Mouse (Mus musculus) layer of hippocampus, adult 8-10 months (tissue): ENCODE data around the gene St6galnac4. TPM values are rescaled to one million over a fixed set of nuclear protein-coding genes. Genes with fewer than 3 reads are reported as not detected.

Experiments used
- DNase-seq, 2 experiments: peaks; one replicate each; pipeline ENCODE4 v3.0.0; 2022; ENCODE audit warnings: low spot score in 2 of 2
- total RNA-seq, 4 experiments: library from RNA; stranded (reverse); gene quantifications; 2 replicates each; pipeline ENCODE4 v1.2.4; 2022

Gene St6galnac4
- total RNA-seq, 4 experiments from 2014 or later = 36.1 to 48.6 (median 40.3) TPM

- peak; percentile 91 to 92 for DNase-seq
These were observed 16.0 kb upstream of the St6galnac4 start, which contains the start of gene Dpm2 for GRCm38 (mm10) chr2:32570698-32571494. Gene Dpm2, plus strand, starts transcription at chr2:32570858.

DNA sequence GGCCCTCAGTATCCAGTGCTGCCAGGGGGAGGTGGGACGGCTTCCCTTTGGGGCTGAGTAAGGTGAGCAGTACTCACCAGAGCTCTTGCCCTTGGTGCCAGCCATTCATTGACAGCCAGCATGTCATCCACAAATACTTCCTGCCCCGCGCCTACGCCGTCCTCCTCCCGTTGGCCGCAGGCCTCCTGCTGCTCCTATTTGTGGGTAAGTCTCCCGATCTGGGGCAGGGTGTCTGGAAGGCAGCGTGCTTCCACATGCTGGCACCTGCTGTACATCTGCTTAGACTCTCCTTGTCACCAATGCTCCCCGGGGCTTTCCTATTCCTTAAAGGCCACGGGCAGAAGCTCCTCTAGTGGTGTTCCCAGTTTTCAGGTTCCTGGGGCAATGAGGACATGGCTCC, 14.7 kb upstream of the St6galnac4 start:
- no peak for DNase-seq

- DNase-seq = no peak
These were observed 12.4 kb upstream of the St6galnac4 start, which contains the start of gene Pip5kl1 for GRCm38 (mm10) chr2:32574497-32574896. Gene Pip5kl1, plus strand, starts transcription at chr2:32574797.

DNA sequence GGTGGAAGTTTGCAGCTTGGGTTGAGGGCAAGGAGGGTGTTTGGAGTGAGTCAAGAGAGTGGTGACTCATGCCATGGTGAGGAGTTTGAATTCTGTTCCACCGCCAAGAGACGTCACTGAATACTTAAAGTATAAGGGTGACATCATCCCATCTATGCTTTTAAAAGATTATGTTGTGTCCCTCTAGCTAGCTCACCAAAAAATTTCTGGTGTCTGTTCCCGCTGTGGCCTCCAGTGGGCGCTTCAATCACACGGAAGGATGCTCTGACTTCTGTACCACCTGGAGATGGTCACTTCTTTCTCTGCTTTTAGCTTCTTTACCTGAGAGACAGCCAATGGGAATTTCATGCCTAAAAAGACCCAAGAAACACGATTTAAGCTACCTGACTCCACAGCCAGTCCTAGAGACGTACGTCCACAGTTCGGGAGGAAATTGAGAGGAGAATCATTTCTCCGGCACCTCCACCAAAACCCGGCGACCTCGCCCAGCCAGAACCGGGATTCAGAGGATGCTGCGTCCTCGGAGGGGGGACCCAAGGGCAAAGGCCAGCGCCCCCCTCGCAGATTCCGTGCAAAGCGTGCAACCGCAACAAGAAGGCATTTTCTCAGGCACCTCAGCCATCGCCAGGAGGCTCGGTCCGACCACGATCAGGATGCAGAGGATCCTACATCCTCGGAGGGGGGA, 11.9 kb upstream of the St6galnac4 start:
- DNase-seq = peak in 1 of 2 experiments; percentile 71

DNA sequence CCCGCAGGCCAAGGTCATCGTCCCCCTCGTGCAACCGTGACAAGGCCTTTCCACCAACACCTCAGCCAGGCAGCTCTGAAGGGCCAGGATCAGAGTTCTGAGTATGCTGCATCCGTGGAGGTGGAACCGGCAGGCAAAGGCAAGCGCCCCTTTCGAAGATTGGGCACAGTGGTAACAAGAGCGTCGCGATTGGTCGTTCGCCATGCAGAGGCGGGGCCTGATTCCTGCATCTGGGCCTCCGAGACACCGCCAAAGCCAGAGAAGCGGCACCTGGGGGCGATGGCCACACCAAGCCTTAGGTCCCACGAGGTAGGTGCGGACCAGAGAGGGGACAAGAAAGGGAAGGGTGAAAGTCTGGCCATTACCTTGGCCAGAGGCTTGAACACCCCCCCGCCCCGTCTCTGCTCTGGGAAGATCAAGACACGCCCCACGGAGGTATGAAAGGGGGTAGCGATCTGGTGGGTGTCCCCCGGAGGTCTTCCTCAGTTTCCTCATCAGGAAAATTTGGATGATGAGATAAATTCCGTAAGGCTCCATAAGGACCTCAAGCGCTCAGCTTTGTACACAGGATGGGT, 11.2 kb upstream of the St6galnac4 start, which contains the start of gene 9430097D07Rik:
9430097D07Rik (minus strand) TSS at position 99 of the 575 bp plus-strand sequence.
- peak in 1 of 2 experiments; percentile 65 for DNase-seq

- DNase-seq = no peak
These were observed 10.4 kb upstream of the St6galnac4 start for GRCm38 (mm10) chr2:32576532-32576931.

DNA sequence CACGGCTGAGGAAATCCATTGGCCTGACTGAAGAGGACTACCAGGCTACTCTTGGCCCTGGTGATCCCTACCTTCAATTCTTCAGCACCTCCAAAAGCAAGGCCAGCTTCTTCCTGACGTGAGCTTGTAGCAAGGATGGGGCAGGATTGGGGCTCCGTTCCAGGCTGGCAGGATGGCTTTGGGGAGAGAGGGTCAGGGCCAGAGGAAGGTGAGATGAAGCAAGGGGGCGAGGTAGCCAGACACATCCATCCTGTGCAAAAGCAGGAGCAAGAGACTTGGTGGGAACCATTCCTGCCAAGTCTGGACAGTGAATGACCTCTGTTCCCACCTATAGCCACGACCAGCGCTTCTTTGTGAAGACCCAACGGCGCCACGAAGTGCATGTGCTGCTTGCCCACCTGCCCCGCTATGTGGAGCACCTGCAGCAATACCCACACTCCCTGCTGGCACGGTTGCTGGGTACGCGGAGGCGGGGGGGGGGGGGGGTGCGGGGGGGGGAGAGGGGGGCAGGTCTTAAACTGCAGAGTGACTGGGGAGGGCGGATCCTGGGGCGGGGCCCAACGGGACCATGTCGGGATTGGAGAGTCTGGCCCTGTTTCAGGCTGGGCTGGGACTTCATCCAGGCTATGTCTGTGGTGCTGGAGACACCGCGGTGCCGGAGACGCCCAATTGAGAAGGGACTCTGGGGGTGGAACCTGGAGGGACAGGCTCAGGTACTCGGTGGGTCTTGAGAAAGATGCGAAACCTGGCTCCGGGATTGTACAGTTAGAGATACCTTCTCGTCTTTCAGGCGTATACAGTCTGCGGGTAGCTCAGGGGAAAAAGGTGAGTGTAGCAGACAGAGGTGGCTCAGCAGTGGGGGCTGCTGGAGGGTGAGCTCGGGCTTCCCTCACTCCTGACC, 8.5 kb upstream of the St6galnac4 start:
- DNase-seq = no peak

GRCm38 (mm10) chr2:32581450-32582095, 5.3 kb upstream of the St6galnac4 start:
- DNase-seq = peak; percentile 73 to 81

DNA sequence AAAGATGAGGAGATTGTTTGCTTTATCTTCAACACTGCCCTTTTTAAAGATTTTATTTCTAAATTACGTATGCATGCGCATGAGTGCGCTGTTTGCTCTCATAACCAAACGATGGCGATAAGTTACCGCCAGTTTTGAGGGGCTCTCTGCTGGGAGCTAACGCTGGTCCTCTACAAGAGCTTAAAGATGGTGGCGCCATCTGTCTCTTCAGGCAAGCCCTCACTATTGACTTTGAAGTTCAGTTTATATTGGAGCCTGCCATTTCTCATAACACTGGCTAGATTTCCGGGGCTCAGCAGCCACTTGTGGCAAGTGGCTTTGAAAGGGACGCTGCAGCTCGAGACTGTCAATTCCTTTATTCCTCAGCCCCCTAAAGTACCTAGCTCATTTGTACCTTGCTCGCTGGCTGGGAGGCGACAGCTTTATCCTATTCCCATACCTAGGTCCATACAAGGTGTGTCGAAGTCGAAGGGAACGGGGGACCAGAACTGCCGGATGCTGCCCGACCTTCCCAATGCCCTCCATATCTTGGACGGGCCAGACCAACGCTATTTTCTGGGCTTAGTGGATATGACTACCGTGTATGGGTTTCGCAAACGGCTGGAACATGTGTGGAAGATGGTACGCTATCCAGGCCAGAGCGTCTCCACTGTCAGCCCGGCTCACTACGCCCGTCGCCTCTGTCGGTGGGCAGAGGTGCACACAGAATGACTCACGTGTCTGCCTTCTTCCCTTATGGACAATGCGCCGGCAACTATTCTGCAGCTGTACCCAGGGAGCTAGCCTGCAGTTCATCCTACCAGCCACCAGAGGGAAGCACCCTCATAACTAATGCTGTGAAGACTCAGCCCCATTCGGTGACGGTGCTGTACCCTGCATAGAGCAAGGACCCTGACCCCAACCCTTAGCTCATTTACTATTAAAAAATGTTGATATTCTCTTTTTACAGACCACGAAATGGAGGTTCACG, 3.8 kb upstream of the St6galnac4 start:
- peak; percentile 83 to 89 for DNase-seq

GRCm38 (mm10) chr2:32585149-32585714, 1.7 kb upstream of the St6galnac4 start:
- no peak for DNase-seq

GRCm38 (mm10) chr2:32587731-32588321, 931 bp downstream of the St6galnac4 start:
- no peak for DNase-seq

- DNase-seq = no peak
These were observed 2.4 kb downstream of the St6galnac4 start for GRCm38 (mm10) chr2:32589213-32589795.

- DNase-seq = no peak
These were observed 3.3 kb downstream of the St6galnac4 start for GRCm38 (mm10) chr2:32590224-32590623.

- no peak for DNase-seq
These were observed 4.4 kb downstream of the St6galnac4 start for GRCm38 (mm10) chr2:32591249-32591648.

- DNase-seq = no peak
These were observed 9.8 kb downstream of the St6galnac4 start for GRCm38 (mm10) chr2:32596725-32597124.

- no peak for DNase-seq
These were observed 10.4 kb downstream of the St6galnac4 start for GRCm38 (mm10) chr2:32597248-32597647.

DNA sequence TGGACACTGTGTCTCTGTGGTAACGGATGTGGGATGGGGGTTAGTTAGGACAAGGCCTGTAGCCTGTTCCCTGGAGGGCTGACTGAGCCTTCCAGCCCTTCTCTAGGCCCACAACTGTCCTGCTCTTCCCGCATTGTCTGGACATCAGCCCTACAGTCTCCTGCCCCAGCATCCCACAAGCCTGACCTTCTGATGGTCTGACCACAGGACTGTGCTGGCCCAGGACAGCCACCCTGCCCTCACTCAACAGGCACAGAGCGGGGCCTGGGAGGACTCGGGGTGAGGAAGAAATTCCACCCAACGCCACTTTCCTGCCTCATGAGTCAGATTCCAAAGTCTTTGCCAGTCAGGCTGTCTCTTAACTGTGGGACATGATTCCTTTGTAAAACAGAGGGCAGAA, 10.8 kb downstream of the St6galnac4 start:
- DNase-seq = no peak

GRCm38 (mm10) chr2:32598506-32598905, 11.6 kb downstream of the St6galnac4 start:
- no peak for DNase-seq
